14 mouse cellular contexts compared by ENCODE assay signal in the genomic region with DNA sequence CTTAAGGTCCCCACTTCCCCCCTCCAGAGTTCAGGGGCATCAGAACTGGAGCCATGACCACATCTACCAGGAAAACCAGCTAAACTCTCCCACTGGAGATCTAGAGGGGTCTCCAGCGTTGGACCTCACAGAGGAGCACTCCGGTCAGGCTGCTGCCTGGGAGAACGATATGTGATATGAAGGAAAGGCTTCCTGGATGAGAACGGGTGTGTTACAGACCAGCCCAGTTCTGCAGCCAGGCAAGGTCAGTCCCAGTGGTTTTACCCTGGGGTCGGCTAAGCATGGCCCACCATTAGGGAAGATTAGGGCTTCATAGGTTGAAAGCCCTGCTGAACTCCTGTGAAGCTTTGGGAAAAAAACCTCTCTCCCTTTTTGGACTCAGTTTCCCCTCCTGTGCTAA. TPM values are rescaled to one million over a fixed set of nuclear protein-coding genes. Genes with fewer than 3 reads are reported as not detected.
DNase-seq lines count a peak whose midpoint lies in the region; ATAC-seq and TF ChIP-seq lines count a peak whose summit lies in the region.
"Had no signal": no experiment of that assay in that cellular context is flagged by ENCODE, and none has a peak within 500 bp of the region (broad histone marks: within the 10 kb centered on the region; RNA-seq: fewer than 3 reads in every experiment).

No protein-coding gene starts in this region.

- H3K36me3 ChIP-seq in lung, embryonic 14.5 days (ENCODE audit: insufficient read depth): no peaks in the 10 kb centered on the region
- H3K36me3 ChIP-seq in liver, embryonic 12.5 days: peaks cover under 1% of the 10 kb centered on the region; the same call in 1 of the 2 replicates
- H3K36me3 ChIP-seq: limb, embryonic 13.5 days had no signal

- no peak overlapping the region for H3K9ac ChIP-seq in lung, embryonic 14.5 days
- H3K9ac ChIP-seq in liver, embryonic 12.5 days: peak overlapping the region; percentile 57
- H3K9ac ChIP-seq: forebrain, postnatal 0 days; limb, embryonic 13.5 days had no signal

- peak overlapping the region; percentile 25; the same call in 1 of the 2 replicates for H3K4me2 ChIP-seq in lung, embryonic 14.5 days
- H3K4me2 ChIP-seq in liver, embryonic 12.5 days: peak overlapping the region; percentile 71
- H3K4me2 ChIP-seq: limb, embryonic 13.5 days had no signal

- 57% methylated on average over 5 of the region's 5 CpGs for WGBS in lung, embryonic 14.5 days
- WGBS in lung, adult 2 months: 65% methylated on average over 5 of the region's 5 CpGs
- WGBS in liver, embryonic 12.5 days (ENCODE audit: insufficient replicate concordance): 32% methylated on average over 5 of the region's 5 CpGs

- no peaks in the 10 kb centered on the region for H3K9me3 ChIP-seq in lung, embryonic 14.5 days (ENCODE audit: low read depth, low read length)
- no peaks in the 10 kb centered on the region for H3K9me3 ChIP-seq in liver, embryonic 12.5 days (replicated peaks)
- H3K9me3 ChIP-seq: limb, embryonic 13.5 days had no signal

- intact Hi-C loops in gastrocnemius, postnatal 14 days (cut with DNase I; ENCODE audit: low total_unique reads): no loop called here

- no peak for ATAC-seq in lung, embryonic 14.5 days (ENCODE audit: insufficient read depth)
- peak; percentile 72 for ATAC-seq in liver, embryonic 12.5 days
- ATAC-seq: forebrain, postnatal 0 days had no signal

- no peaks in the 10 kb centered on the region for H3K27me3 ChIP-seq in lung, embryonic 14.5 days (ENCODE audit: insufficient read depth, low read length)
- H3K27me3 ChIP-seq in liver, embryonic 12.5 days (replicated peaks): peaks cover 15% of the 10 kb centered on the region

- TF ChIP-seq CTCF in lung, embryonic 14.5 days (IDR thresholded peaks at IDR 0.05; ENCODE audit: low read depth): no peak
- TF ChIP-seq CTCF in lung, adult 2 months (IDR thresholded peaks at IDR 0.05; ENCODE audit: insufficient read depth, low read length): no peak

- H3K4me3 ChIP-seq in lung, embryonic 14.5 days (ENCODE audit: low read depth, low read length): no peak overlapping the region
- H3K4me3 ChIP-seq in lung, adult 2 months (replicated peaks; ENCODE audit: extremely low read depth, low read depth, low read length): no peak overlapping the region
- peak overlapping the region; percentile 25; the same call in 1 of the 2 replicates for H3K4me3 ChIP-seq in liver, embryonic 12.5 days
- H3K4me3 ChIP-seq: limb, embryonic 13.5 days had no signal

- TF ChIP-seq POLR2A in lung, adult 2 months (IDR thresholded peaks at IDR 0.05; ENCODE audit: borderline replicate concordance, extremely low read depth, low read depth, low read length): no peak

- peak; percentile 1 for DNase-seq in gastrocnemius, postnatal 14 days
- no peak for DNase-seq in gastrocnemius, postnatal 4 days (ENCODE audit: low spot score in 2 of 2)
- no peak for DNase-seq in lung, embryonic 14.5 days
- DNase-seq in lung, adult 2 months: no peak
- no peak for DNase-seq in cerebellum, postnatal 4 days (ENCODE audit: low spot score in 2 of 2)
- no peak for DNase-seq in adrenal gland, adult 8-10 months
- DNase-seq: cerebellum, adult 9-10 months; forebrain, postnatal 0 days; gastrocnemius, postnatal 25 days; thymus, postnatal 36 days had no signal

- H3K27ac ChIP-seq in lung, embryonic 14.5 days (ENCODE audit: low read depth): no peak overlapping the region
- peak overlapping the region; percentile 87 for H3K27ac ChIP-seq in liver, embryonic 12.5 days
- H3K27ac ChIP-seq: limb, embryonic 13.5 days had no signal

- H3K4me1 ChIP-seq in lung, embryonic 14.5 days (ENCODE audit: insufficient read depth): peaks cover 13% of the 10 kb centered on the region
- H3K4me1 ChIP-seq in lung, adult 2 months (ENCODE audit: control insufficient read depth, insufficient read depth, low read length): no peaks in the 10 kb centered on the region
- H3K4me1 ChIP-seq in liver, embryonic 12.5 days: peaks cover 55% of the 10 kb centered on the region

RNA-seq across cellular contexts. Expression of a gene that starts 9.3 kb away (rescaled TPM):
- total RNA-seq in gastrocnemius, postnatal 14 days (2021): 1 to 10 TPM; 3.1 to 5.8 TPM
- total RNA-seq in gastrocnemius, postnatal 4 days (2021): 1 to 10 TPM; 6.4 to 7.7 TPM
- polyA plus RNA-seq in lung, embryonic 14.5 days (2014; fragmentation: Nextera tagmentation; extraction: Ambion mirVana): not detected in 2 replicates
- 0.11 and 0.90 TPM in 2 replicates for polyA plus RNA-seq in lung, adult 2 months (2012; rRNA removed)
- 0.07 TPM in 1 of 2 replicates, not detected in the other for polyA plus RNA-seq in liver, embryonic 12.5 days (2016; fragmentation: Nextera tagmentation; extraction: Ambion mirVana)
- total RNA-seq in adrenal gland, adult 8-10 months (2022): 1 to 10 TPM; 1.2 to 1.9 (median 1.7) TPM
- total RNA-seq: megakaryocyte, adult 5-6 weeks had no signal
- polyA plus RNA-seq: heart, embryonic 14.5 days had no signal

RNA-seq across cellular contexts. Expression of a gene that starts 9.3 kb away (rescaled TPM):
- 10 to 100 TPM; 58.1 to 77.5 TPM for total RNA-seq in gastrocnemius, postnatal 14 days (2021)
- 100 to 1,000 TPM; 179 to 208 TPM for total RNA-seq in gastrocnemius, postnatal 4 days (2021)
- 56.9 and 60.2 TPM in 2 replicates for polyA plus RNA-seq in lung, embryonic 14.5 days (2014; fragmentation: Nextera tagmentation; extraction: Ambion mirVana)
- 62.6 and 74.0 TPM in 2 replicates for polyA plus RNA-seq in lung, adult 2 months (2012; rRNA removed)
- polyA plus RNA-seq in liver, embryonic 12.5 days (2016; fragmentation: Nextera tagmentation; extraction: Ambion mirVana): 4.9 and 5.9 TPM in 2 replicates
- total RNA-seq in adrenal gland, adult 8-10 months (2022): 10 to 100 TPM; 23.6 to 40.9 (median 28.1) TPM

RNA-seq across cellular contexts. Expression of a gene that starts 36.2 kb away (rescaled TPM):
- 1 to 10 TPM; 5.2 to 7.5 TPM for total RNA-seq in gastrocnemius, postnatal 14 days (2021)
- 10 to 100 TPM; 16.8 to 19.5 TPM for total RNA-seq in gastrocnemius, postnatal 4 days (2021)
- 21.4 and 23.2 TPM in 2 replicates for polyA plus RNA-seq in lung, embryonic 14.5 days (2014; fragmentation: Nextera tagmentation; extraction: Ambion mirVana)
- polyA plus RNA-seq in lung, adult 2 months (2012; rRNA removed): 24.0 and 29.6 TPM in 2 replicates
- 24.4 and 26.5 TPM in 2 replicates for polyA plus RNA-seq in liver, embryonic 12.5 days (2016; fragmentation: Nextera tagmentation; extraction: Ambion mirVana)
- 10 to 100 TPM; 23.4 to 45.6 (median 31.8) TPM for total RNA-seq in adrenal gland, adult 8-10 months (2022)

RNA-seq across cellular contexts. Expression of a gene that starts 39.6 kb away (rescaled TPM):
- total RNA-seq in gastrocnemius, postnatal 14 days (2021): 1 to 10 TPM; 7.0 to 8.7 TPM
- total RNA-seq in gastrocnemius, postnatal 4 days (2021): 10 to 100 TPM; 16.1 to 16.6 TPM
- 23.2 and 27.1 TPM in 2 replicates for polyA plus RNA-seq in lung, embryonic 14.5 days (2014; fragmentation: Nextera tagmentation; extraction: Ambion mirVana)
- polyA plus RNA-seq in lung, adult 2 months (2012; rRNA removed): 38.8 and 52.2 TPM in 2 replicates
- 6.5 and 6.6 TPM in 2 replicates for polyA plus RNA-seq in liver, embryonic 12.5 days (2016; fragmentation: Nextera tagmentation; extraction: Ambion mirVana)
- total RNA-seq in adrenal gland, adult 8-10 months (2022): 10 to 100 TPM; 19.9 to 32.9 (median 28.3) TPM
